Mouse (Mus musculus) neural tube, embryonic 15.5 days (tissue): ENCODE results near the gene Rsrc1. TPM values are rescaled to one million over a fixed set of nuclear protein-coding genes. Genes with fewer than 3 reads are reported as not detected.

Experiments
- ATAC-seq: fragments of 200-750 bp; cut with Nextera tagmentation; 2 replicates; pipeline ENCODE4 v1.8.0; 2017; ENCODE audit warnings: mild to moderate bottlenecking, moderate TSS enrichment, moderate library complexity; ENCODE audit not compliant: low FRiP score
- H3K27ac ChIP-seq: fragments of 300-500 bp; sonication (generic); replicated peaks from 2 replicates; pipeline ENCODE4 v1.5.1; 2015; ENCODE audit warnings: mild to moderate bottlenecking, inconsistent platforms
- H3K27me3 ChIP-seq: fragments of 300-500 bp; sonication (generic); replicated peaks from 2 replicates; pipeline ENCODE4 v1.6.1; 2015; ENCODE audit warnings: inconsistent platforms
- H3K36me3 ChIP-seq: fragments of 300-500 bp; sonication (generic); 2 replicates; pipeline ENCODE4 v1.6.1; 2015; ENCODE audit warnings: inconsistent platforms
- H3K4me1 ChIP-seq: fragments of 300-500 bp; sonication (generic); 2 replicates; pipeline ENCODE4 v1.6.1; 2015; ENCODE audit warnings: inconsistent platforms
- H3K4me2 ChIP-seq: fragments of 300-500 bp; sonication (generic); 2 replicates; pipeline ENCODE4 v1.6.1; 2015; ENCODE audit warnings: inconsistent platforms, mild to moderate bottlenecking, moderate library complexity
- H3K4me3 ChIP-seq: fragments of 300-500 bp; sonication (generic); replicated peaks from 2 replicates; pipeline ENCODE4 v1.5.1; 2015; ENCODE audit warnings: mild to moderate bottlenecking, inconsistent platforms
- H3K9ac ChIP-seq: fragments of 300-500 bp; sonication (generic); replicated peaks from 2 replicates; pipeline ENCODE4 v1.6.1; 2015; ENCODE audit warnings: mild to moderate bottlenecking, inconsistent platforms
- H3K9me3 ChIP-seq: fragments of 300-500 bp; sonication (generic); replicated peaks from 2 replicates; pipeline ENCODE4 v1.6.1; 2016; ENCODE audit warnings: inconsistent platforms
- WGBS: fragments of 180-500 bp; shearing (Covaris S2); methylation state at CpG from one replicate; pipeline ENCODE4 v1.1.7; 2015; ENCODE audit warnings: mixed read lengths; 5-methylcytosine and 5-hydroxymethylcytosine counted together
- polyA plus RNA-seq: library from polyadenylated mRNA; unstranded; fragments of >200 nt; fragmentation: Nextera tagmentation; extraction: Ambion mirVana; gene quantifications from 2 replicates; pipeline ENCODE4 v1.2.1, GENCODE M21; 2015

The Rsrc1 gene
- polyA plus RNA-seq, 1 experiment from 2014 or later: 29.9 TPM

DNA sequence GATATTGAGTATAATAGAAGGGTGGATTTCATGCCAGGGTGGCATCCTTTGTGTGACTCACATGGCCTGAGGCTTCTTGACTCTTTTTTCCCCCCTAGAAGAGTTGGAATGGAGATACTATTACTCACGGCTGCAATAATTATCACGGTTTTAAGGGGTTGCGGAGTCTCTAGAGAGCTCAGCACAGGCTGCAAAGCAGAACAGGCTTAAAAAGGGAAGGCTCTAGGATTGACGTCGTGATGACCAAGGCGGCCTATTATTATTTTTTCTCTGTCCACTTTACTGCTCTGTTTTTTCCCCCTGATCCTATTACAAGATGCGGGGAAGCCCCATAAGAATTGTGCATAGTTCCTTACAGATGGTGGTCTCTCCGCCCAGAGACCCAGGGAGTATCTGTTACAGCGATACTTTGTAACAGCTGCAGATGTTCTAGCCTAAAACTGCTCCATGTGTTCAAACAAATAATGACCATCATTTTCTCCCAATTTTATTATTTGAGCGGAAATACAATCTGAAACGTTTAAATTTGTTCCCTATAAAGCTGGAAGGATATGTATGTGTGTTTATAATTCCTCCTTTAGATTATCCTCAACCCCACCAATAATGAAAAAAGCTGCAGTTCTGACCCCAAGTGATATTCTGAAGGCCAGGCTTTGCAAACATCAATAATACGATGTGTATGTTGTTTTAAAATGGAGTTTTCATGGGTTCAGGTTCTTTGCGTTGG lies 4.1 kb upstream of the Rsrc1 start:
- H3K9ac ChIP-seq: no peak overlapping the region
- peaks cover 27% of the 10 kb centered on the region for H3K4me1 ChIP-seq
- ATAC-seq: no peak
- H3K4me3 ChIP-seq: no peak overlapping the region
- H3K27ac ChIP-seq: no peak overlapping the region
- H3K9me3 ChIP-seq: no peaks in the 10 kb centered on the region
- H3K4me2 ChIP-seq: no peak overlapping the region
- WGBS: 4% methylated on average over 13 of the region's 13 CpGs
- H3K36me3 ChIP-seq: no peaks in the 10 kb centered on the region
- peaks cover 73% of the 10 kb centered on the region for H3K27me3 ChIP-seq

DNA sequence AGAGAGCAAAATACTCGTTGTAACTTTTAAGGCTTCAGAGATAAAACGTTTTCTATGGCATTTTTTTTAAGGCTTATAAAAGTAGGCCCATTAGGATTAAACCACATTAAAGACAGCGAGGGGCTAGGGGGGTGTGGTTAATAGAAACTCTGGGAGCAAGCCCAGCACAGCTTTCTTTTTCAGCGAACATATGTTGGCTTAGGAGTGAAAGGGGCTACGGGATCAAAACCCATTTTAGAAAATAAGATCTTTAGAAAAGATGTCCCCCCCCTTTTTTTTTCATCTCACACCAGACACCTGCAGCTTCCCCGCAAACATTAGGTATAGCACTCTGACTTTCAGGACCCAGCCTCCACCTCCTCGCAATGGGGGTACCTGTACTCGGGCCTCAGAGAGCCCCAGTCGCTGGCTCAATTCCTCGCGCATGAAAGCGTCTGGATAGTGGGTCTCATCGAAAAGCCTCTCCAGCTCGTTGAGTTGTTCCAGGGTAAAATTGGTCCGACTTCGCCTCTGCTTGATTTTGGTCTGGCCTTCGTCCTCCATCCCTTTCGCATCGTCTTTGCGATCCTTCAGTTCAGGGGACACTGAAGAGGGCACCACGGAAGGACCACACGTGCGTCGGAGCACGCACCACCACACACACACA lies 3.3 kb upstream of the Rsrc1 start:
- H3K27me3 ChIP-seq: peaks cover 77% of the 10 kb centered on the region

DNA sequence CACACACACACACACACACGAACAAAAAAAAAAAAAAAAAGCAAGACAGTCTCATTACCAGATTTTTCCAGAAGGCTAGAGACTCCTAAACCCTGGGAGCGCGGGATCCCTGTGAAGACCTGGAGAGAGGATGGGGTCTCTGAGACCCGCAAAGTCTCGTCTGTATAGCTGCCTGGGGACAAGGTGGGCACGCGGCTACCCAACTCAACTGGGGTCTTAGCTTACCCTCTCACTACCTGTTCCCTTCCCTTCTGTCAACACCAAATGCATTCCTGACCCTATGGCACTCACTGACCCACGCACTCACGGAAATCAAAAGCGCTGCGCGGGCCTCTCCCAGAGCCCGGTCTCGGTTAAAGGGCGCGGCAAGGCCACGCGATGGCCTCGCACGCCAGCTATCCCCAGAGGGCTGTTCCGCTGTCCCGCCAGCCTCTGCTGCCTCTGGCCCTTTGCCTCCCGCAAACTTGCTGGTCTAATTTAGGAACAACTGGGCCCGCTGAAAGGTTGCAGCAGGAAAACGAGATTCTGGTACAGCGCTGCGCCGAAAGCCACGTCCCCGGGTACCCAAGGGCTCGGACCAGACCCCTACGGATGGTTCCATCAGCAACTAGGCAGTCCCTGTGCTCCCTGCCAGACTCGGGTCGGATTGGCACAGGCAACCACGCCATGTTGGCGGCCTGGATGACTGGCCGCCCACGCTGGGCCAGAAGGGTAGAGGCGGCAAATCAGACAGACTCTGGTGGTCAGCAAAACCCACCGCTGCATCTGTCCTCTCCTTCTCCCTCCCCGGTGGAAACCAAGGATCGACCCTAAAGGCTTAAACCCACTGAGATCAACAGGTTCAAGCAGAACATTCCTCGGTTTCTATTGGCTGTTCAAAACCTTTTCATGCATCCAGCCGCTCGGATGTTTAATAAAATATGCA lies 2.5 kb upstream of the Rsrc1 start:
- Histone ChIP-seq H3K4me1 (peaks cover 27% of the 10 kb centered on the region), H3K27ac (no peak overlapping the region), H3K4me2 (peak overlapping the region; percentile 25; the same call in 1 of the 2 replicates), H3K27me3 (peaks cover 74% of the 10 kb centered on the region), H3K9ac (no peak overlapping the region), H3K36me3 (no peaks in the 10 kb centered on the region), H3K9me3 (no peaks in the 10 kb centered on the region), H3K4me3 (0 out of 2 replicates have a peak overlapping the region, but pooled peaks have one; percentile 6)
- under 1% methylated on average over 45 of the region's 45 CpGs for WGBS
- no peak for ATAC-seq

More for the DNA sequence above, 3.3 kb upstream of the Rsrc1 start:
- H3K27ac ChIP-seq: no peak overlapping the region
- under 1% methylated on average over 25 of the region's 25 CpGs for WGBS
- H3K9ac ChIP-seq: no peak overlapping the region
- no peak overlapping the region for H3K4me2 ChIP-seq
- H3K4me1 ChIP-seq: peaks cover 33% of the 10 kb centered on the region
- no peaks in the 10 kb centered on the region for H3K9me3 ChIP-seq
- ATAC-seq: no peak
- H3K36me3 ChIP-seq: no peaks in the 10 kb centered on the region
- no peak overlapping the region for H3K4me3 ChIP-seq

DNA sequence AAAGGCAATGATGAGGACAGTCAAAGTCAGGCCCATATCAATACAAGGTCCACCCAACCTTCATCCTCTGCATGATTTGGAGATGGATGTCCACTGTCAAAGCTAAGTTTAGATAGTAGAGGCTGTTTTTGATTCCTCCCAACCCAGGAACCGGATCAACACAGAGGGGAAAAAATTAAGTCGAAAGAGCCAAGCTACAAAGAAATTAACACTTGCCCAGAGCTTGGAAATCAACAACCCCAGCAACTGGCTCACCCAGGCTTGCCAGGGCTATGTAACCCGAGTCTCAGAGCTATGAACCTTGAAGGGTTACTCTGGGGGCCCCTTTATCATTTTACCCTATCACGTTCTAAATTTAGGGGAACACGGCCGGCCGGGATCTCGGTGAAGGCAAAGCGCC lies 1.7 kb upstream of the Rsrc1 start:
- Histone ChIP-seq H3K4me3 (no peak overlapping the region), H3K9me3 (no peaks in the 10 kb centered on the region), H3K4me2 (no peak overlapping the region), H3K27me3 (peaks cover 71% of the 10 kb centered on the region), H3K9ac (no peak overlapping the region), H3K36me3 (no peaks in the 10 kb centered on the region), H3K27ac (no peak overlapping the region), H3K4me1 (peaks cover 25% of the 10 kb centered on the region)
- ATAC-seq: no peak
- 4% methylated on average over 9 of the region's 9 CpGs for WGBS

DNA sequence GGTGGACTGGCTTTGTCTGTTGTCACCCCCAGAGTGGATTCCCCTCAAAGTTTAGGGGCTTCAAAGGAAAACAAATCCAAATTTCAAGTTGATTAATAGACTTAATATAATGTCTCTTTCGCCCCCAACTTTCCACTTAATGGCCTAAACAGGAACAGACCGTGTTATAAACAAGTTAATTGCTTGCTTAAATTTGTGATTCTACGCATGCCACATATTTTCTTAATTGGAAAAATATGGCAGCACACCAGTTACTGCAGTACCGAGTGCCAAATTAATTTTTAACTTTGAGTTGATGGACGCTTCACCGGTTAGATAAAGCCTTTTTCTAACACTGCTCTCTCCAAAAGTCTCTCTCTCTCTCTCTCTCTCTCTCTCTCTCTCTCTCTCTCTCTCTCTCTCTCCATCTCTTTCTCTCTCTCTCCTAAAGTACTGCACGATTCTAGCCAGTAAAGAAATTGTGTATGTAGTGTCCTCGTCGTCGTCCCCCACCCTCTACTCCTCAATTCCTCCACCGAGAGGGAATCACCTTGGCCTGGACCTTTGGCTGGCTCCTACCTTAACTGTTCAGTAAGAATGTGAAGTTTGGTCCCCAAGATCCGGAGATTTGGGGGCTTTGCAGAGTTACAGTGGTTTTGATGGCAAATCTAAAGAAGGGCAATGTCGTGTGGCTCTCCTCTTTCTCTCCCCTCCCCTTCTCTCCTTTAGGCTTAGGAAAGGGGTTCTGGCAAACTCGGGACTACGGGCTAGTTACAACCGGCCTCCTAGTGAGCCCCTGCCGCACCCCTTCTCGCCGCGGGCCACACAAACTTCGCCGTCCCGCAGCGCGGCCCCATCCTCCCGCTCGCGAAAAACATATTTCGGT lies 847 bp upstream of the Rsrc1 start:
- Histone ChIP-seq H3K27ac (no peak overlapping the region), H3K27me3 (peaks cover 64% of the 10 kb centered on the region), H3K9ac (no peak overlapping the region), H3K9me3 (no peaks in the 10 kb centered on the region), H3K4me1 (peaks cover 28% of the 10 kb centered on the region), H3K4me3 (peak overlapping the region; percentile 36), H3K4me2 (peak overlapping the region; percentile 59), H3K36me3 (no peaks in the 10 kb centered on the region)
- no peak for ATAC-seq
- WGBS: 2% methylated on average over 29 of the region's 29 CpGs

DNA sequence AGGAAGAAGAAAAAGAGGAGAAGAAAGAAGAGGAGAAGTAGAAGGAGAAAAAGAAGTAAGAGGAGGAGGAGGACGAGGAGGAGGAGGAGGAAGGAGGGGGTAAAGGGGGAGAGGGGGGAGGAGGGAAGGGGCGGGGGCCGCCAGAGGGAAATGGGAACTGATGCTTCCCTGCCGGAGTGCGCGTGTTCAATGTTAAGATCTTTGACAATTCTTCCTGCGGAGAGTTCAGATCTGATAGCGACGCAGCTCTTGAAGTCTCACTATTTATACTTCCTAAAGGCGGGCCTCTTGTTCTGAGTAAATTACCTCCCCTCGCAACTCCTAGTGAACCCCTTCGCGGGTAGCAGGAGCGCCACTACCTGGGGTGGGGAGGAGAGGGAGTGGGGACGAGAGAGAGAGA lies 516 bp downstream of the Rsrc1 start, which contains the start of gene Shox2:
Gene Shox2, minus strand, starts transcription at position 66 of the 400 bp plus-strand sequence.
- H3K4me3 ChIP-seq: peak within 1 kb of the TSS; percentile 36
- WGBS: 0% methylated on average over 15 of the region's 15 CpGs
- peak within 1 kb of the TSS; percentile 59 for H3K4me2 ChIP-seq
- no peak for ATAC-seq
- H3K36me3 ChIP-seq: no peaks in the 10 kb centered on the region
- peaks cover 36% of the 10 kb centered on the region for H3K4me1 ChIP-seq
- H3K27me3 ChIP-seq: peaks cover 58% of the 10 kb centered on the region
- H3K9me3 ChIP-seq: no peaks in the 10 kb centered on the region
- no peak within 1 kb of the TSS for H3K27ac ChIP-seq
- H3K9ac ChIP-seq: no peak within 1 kb of the TSS; the same call in 1 of the 2 replicates

DNA sequence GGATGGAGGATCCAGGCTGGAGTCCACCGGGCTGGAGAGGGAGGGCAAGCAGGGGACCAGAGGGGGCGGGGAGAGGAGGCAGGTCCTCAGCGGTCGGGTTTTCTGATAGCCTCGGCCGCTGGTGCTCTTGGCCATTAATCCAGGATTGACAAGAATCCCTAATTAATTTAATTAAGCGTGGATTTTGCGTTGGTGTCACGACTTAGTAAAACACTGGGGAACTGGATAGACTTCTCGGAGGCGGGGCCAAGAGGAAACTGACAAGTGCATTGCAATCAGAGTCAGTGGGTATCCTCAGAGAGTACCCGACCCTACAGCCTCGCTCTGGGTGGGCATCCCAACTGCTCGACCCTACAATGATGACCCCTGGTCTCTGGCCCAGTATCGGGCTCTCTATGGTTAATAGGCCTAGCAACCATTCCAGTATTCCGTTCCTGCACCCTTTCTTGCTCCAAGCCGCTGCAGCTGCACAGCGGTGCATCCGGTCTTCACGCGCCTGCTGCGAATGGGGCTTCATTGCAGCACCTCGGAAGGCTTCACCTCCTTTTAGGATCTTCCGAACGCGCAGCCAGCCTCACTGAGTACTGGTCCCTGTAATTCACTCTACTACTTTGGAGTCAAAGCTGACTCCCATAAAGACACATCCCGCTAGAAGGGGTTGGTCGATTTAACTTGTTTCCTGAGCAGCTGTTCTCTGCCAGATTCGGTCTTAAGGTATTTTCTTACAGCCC lies 1.2 kb downstream of the Rsrc1 start:
- Histone ChIP-seq H3K27me3 (peaks cover 52% of the 10 kb centered on the region), H3K27ac (no peak overlapping the region), H3K4me2 (peak overlapping the region; percentile 59), H3K36me3 (no peaks in the 10 kb centered on the region), H3K9ac (no peak overlapping the region), H3K9me3 (no peaks in the 10 kb centered on the region), H3K4me1 (peaks cover 37% of the 10 kb centered on the region), H3K4me3 (peak overlapping the region; percentile 11; the same call in 1 of the 2 replicates)
- WGBS: under 1% methylated on average over 29 of the region's 29 CpGs
- ATAC-seq: no peak

DNA sequence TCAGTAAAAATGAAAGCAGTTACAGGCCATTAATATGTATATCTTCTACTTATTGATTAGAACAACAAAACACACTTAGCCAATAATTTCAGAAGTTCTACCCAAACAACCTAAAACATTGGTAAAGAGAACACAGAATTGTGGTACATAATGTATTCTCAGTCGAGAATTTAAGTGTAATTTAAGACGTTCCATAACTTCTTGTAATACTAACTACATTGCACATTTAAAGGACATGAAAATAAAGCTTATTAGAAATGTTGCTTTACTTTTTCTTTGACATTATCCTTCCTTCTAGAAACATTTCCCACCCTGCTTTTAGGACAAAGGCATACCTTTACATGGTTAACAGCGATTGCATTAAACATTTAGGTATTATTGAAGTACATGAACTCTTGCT lies 2.3 kb downstream of the Rsrc1 start:
- H3K4me2 ChIP-seq: no peak overlapping the region
- ATAC-seq: no peak
- no peak overlapping the region for H3K27ac ChIP-seq
- peaks cover 37% of the 10 kb centered on the region for H3K4me1 ChIP-seq
- no peak overlapping the region for H3K4me3 ChIP-seq
- H3K27me3 ChIP-seq: peaks cover 41% of the 10 kb centered on the region
- H3K9ac ChIP-seq: no peak overlapping the region
- no peaks in the 10 kb centered on the region for H3K36me3 ChIP-seq
- no peaks in the 10 kb centered on the region for H3K9me3 ChIP-seq
- WGBS: 14% methylated on average over 3 of the region's 3 CpGs

DNA sequence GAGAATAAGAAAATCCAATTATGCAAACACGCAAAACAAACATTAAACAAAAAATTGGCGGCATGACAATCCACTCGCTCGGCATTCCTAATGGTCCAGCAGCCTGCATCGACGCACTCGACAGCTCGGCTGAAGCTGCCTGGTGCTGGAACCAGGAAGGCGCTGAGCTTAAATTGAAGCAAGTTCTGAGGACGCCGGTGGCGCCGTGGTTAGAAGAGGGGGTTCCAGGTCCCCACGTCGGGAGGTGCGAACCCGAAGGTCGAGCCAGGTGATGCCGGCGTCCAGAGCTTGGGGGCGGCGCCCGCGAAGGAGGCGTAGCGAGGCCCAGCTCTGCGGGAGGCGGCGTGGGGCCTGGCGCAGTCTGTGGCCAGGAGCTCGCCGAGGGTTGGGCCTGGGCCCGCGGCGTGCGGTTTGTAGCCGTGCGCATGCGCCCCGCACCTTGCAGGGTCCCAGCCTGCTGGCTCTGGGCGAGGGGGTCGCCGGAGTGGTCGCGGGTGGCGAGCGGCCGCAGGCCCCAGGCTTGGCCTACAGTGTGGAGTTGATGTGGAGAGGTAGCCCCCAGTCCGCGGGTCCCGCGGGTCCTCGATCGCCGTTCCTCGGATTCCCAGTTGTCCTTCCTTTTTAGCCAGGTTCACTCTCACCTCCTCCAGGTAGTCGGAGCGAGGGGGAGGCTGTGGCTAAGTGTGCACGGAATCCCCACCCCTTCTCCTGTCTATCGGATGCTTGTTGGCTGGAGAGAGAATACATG lies 4.5 kb downstream of the Rsrc1 start:
- H3K9ac ChIP-seq: peak overlapping the region; percentile 57
- peak; percentile 95 for ATAC-seq
- peak overlapping the region; percentile 69 for H3K4me2 ChIP-seq
- under 1% methylated on average over 57 of the region's 60 CpGs for WGBS
- peak overlapping the region; percentile 63; the same call in 1 of the 2 replicates for H3K27ac ChIP-seq
- no peaks in the 10 kb centered on the region for H3K9me3 ChIP-seq
- peak overlapping the region; percentile 56 for H3K4me3 ChIP-seq
- H3K36me3 ChIP-seq: no peaks in the 10 kb centered on the region
- H3K4me1 ChIP-seq: peaks cover 29% of the 10 kb centered on the region
- H3K27me3 ChIP-seq: peaks cover 19% of the 10 kb centered on the region

DNA sequence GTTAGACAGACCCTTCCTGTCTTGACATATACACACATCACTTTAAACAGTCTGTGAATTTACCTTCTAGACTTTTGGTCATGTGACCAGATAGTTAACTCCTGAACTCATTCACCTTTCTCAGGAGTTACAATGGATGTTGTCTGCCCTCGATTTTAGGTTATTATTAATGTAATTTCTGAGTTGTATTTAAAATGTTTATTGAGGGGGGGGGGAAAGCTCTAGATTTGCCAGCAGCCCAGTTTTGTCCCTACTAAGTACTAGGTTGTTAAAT lies 5.0 kb downstream of the Rsrc1 start:
- Histone ChIP-seq H3K9ac (peak overlapping the region; percentile 57), H3K4me2 (peak overlapping the region; percentile 69), H3K36me3 (no peaks in the 10 kb centered on the region), H3K27me3 (peaks cover 16% of the 10 kb centered on the region), H3K27ac (no peak overlapping the region), H3K4me3 (peak overlapping the region; percentile 56), H3K4me1 (peaks cover 24% of the 10 kb centered on the region), H3K9me3 (no peaks in the 10 kb centered on the region)
- 13% methylated on average over 1 of the region's 1 CpGs for WGBS
- no peak for ATAC-seq
